Mouse (Mus musculus) cerebellum, adult 2 months (tissue): ENCODE measurements at regions not wholly inside any gene's neighbourhood (a gene's known extent, or its start where the extent isn't known, plus 50 kb on each side); places are given as distances from the start of the nearest gene placed in this dataset.

ENCODE experiments used
- CTCF ChIP-seq: fragments of 200-500 bp; IDR thresholded peaks from 2 replicates; pipeline ENCODE4 v1.5.1; 2011; ENCODE audit warnings: low read depth, mild to moderate bottlenecking, control low read depth, low read length, moderate library complexity, borderline replicate concordance; ENCODE audit not compliant: insufficient read depth
- POLR2A ChIP-seq: fragments of 200-500 bp; IDR thresholded peaks from 2 replicates; pipeline ENCODE4 v1.6.1; 2011; ENCODE audit warnings: low read length, control low read depth, borderline replicate concordance; ENCODE audit not compliant: insufficient read depth

DNA sequence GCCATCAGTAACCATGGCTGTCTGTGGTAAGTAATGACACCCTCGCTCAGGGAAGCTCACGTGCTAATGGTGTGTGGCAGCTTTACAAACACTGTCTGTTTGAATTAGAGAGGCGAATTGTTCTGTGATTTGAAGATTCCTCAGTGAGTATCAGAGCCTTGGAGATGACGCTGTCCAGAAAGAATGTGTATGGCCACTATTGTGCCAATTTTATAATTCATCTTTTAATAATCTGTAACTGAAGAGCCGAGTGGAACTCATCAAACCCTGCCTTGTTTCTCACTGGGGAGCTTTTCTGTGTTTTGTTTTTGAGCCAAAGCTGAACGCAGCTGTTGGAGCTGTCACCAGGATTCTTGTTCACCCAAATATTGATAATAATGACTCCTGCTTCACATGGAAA is 171.7 kb downstream of the Dact1 start:
- TF ChIP-seq CTCF (no peak), POLR2A (no peak)
